Mouse (Mus musculus): Measurements from ENCODE around the gene Rpusd3.

GRCm38 (mm10) chr6:113373491-113373890 is 45.6 kb downstream of the Rpusd3 start:
- TF ChIP-seq CTCF (IDR thresholded peaks at IDR 0.05; ENCODE audit: low read depth, low read length) (no peak), POLR2A (IDR thresholded peaks at IDR 0.05; ENCODE audit: extremely low read depth, insufficient read depth, low read length) (no peak)

Measured in liver, adult 2 months (tissue).